Mouse (Mus musculus) brown adipose tissue, adult 24 weeks (tissue): Measurements from ENCODE around the gene Fbxo41. TPM values are rescaled to one million over a fixed set of nuclear protein-coding genes. Genes with fewer than 3 reads are reported as not detected.
A peak's percentile ranks its signal among the peaks of the same experiment; 100 is the strongest.
"Not testable (repeated sequence)": the region's sequence is repeated elsewhere in the genome, so short reads cannot be mapped to it uniquely, and the experiment has no call there.

Source experiments
- H3K27ac ChIP-seq: fragments of 200-500 bp; replicated peaks from 2 replicates; pipeline ENCODE4 v1.5.1; 2012; ENCODE audit warnings: low read depth, mild to moderate bottlenecking, low read length
- H3K4me1 ChIP-seq: fragments of 200-500 bp; 2 replicates; pipeline ENCODE4 v1.6.1; 2012; ENCODE audit warnings: low read length, mixed read lengths; ENCODE audit not compliant: control insufficient read depth, insufficient read depth, insufficient read length
- H3K4me3 ChIP-seq: fragments of 200-500 bp; 2 replicates; pipeline ENCODE4 v1.5.1; 2012; ENCODE audit warnings: low read depth, mild to moderate bottlenecking, low read length, moderate library complexity; ENCODE audit not compliant: insufficient read depth
- polyA plus RNA-seq: library from polyadenylated mRNA; stranded (reverse); fragments of >200 nt; gene quantifications from 2 replicates; pipeline ENCODE4 v1.2.4, GENCODE M21; 2012; ENCODE audit not compliant: missing spikeins, insufficient read depth, insufficient read length

The Fbxo41 gene
- polyA plus RNA-seq, 1 experiment: not detected

- no peak overlapping the region for H3K4me3 ChIP-seq
Measured at GRCm38 (mm10) chr6:85477366-85477917, 25.4 kb downstream of the Fbxo41 start.

DNA sequence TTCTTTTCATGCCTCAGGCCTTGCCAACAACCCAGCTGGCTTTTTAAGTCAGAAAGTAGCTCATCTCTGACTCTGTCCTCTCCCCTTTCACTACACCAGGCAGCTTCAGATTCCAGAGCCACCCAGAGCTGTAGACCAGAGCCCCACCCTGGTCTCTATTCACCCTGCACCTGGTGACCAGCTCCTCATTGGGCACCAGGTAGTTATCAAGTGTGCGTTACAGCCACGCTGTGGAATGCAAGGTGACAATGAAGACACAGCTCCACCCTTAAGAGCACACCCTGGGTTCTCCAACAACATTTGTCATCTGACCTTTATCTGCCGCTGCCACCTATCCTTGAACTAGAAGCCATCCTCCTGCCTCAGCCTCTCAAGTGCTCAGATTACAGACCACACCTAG is 27.2 kb downstream of the Fbxo41 start:
- Histone ChIP-seq H3K4me3 (no peak overlapping the region), H3K4me1 (no peaks in the 10 kb centered on the region), H3K27ac (no peak overlapping the region)

More at GRCm38 (mm10) chr6:85477366-85477917, 25.4 kb downstream of the Fbxo41 start:
- H3K27ac ChIP-seq: no peak overlapping the region
- H3K4me1 ChIP-seq: no peaks in the 10 kb centered on the region

DNA sequence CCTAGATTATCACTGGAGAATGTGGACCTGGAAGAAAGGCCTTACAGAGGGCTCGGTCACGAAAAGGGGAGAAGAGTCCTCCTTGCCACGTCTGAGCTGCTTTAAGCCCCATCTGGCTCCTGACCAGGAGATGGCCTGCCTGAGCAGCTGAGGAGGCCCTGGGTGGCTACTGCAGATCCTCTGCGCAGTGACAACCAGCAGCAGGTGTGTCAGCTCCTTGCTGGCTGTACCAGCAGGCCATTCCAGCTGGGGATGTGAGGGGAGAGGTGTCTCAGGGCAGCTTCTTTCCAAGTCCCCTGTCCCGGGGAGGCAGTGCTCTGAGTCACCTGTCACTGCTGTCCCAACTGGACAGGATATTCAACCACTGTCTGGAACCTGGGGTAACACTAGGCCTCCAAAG is 30.3 kb downstream of the Fbxo41 start:
- H3K27ac ChIP-seq: no peak overlapping the region
- no peaks in the 10 kb centered on the region for H3K4me1 ChIP-seq
- H3K4me3 ChIP-seq: no peak overlapping the region

DNA sequence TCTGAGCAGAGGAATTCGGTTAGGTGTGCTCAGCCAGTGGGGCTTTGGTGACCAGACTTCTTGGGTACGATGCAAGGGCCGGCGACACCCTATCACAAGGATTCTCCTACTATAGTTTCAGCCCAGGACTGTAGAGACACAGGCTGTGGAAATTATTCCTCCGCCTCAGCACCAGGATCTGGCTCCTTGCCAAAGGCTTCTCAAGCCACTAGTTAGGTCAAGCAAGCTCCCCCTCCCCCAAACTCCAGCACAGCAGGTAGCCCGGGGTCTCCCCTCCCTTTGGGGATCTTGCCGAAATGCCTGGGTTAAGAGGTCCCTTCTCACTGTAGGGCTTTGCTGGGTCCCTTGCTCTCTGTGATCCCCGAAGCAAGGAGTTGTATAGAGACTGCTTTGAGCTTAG is 30.8 kb downstream of the Fbxo41 start:
- no peak overlapping the region for H3K27ac ChIP-seq
- H3K4me1 ChIP-seq: no peaks in the 10 kb centered on the region
- H3K4me3 ChIP-seq: no peak overlapping the region

DNA sequence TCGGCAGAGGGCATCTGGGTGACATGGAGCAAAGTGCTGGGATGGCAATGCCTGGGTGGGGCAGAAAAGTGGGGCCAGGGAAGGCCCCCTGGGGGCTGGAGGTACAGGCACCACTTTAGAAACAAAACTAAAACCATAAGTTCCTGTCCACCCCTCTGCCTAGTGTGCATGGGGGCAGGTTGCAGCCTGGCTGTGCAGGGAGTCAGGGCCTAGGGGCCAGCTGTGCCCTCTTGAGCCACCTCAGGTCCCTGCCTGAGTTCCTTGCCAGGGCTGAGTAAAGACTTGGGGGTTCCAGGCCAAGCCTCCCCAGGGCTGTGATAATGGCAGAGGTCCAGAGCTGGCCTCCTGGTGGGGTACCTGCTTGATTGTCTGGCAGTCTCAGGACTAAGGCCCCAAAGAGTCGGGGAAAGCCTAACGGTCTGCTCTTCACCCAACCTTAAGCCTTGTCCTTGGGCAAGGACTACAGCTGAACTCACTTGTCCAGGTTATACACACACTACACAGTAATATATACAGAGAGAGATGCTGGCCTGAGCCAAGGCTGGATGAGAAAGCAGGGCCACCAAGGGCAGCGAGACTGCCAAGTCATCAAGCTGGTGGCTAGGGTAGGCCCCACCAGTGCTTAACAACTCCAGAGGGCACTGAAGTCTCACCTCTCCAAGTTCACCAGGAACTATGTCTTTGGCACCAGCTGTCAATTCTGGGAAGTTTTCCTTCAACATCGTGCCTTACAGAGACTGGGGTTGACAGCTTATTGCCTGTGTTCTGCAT is 32.9 kb downstream of the Fbxo41 start:
- Histone ChIP-seq H3K4me3 (no peak overlapping the region), H3K4me1 (no peaks in the 10 kb centered on the region), H3K27ac (no peak overlapping the region)

GRCm38 (mm10) chr6:85465381-85465780 is 37.4 kb downstream of the Fbxo41 start:
- Histone ChIP-seq H3K27ac (no peak overlapping the region), H3K4me3 (no peak overlapping the region), H3K4me1 (no peaks in the 10 kb centered on the region)

GRCm38 (mm10) chr6:85459621-85460020 is 43.2 kb downstream of the Fbxo41 start:
- Histone ChIP-seq H3K27ac (no peak overlapping the region), H3K4me3 (no peak overlapping the region), H3K4me1 (no peaks in the 10 kb centered on the region)

- Histone ChIP-seq H3K4me3 (peak overlapping the region; percentile 93), H3K27ac (no peak overlapping the region), H3K4me1 (peaks cover 5% of the 10 kb centered on the region; the same call in 1 of the 2 replicates)
Measured at GRCm38 (mm10) chr6:85452816-85453215, 50.0 kb downstream of the Fbxo41 start.

- peaks cover 5% of the 10 kb centered on the region; the same call in 1 of the 2 replicates for H3K4me1 ChIP-seq
- peak overlapping the region; percentile 93 for H3K4me3 ChIP-seq
- peak overlapping the region; percentile 68 for H3K27ac ChIP-seq
Measured at GRCm38 (mm10) chr6:85452411-85452665, 50.5 kb downstream of the Fbxo41 start.

GRCm38 (mm10) chr6:85451664-85452410 is 51.0 kb downstream of the Fbxo41 start, which contains the start of gene Pradc1:
TSS of gene Pradc1 (minus strand) at chr6:85451970.
- H3K4me3 ChIP-seq: peak within 1 kb of the TSS; percentile 93
- H3K27ac ChIP-seq: peak within 1 kb of the TSS; percentile 73
- peaks cover 5% of the 10 kb centered on the region; the same call in 1 of the 2 replicates for H3K4me1 ChIP-seq

DNA sequence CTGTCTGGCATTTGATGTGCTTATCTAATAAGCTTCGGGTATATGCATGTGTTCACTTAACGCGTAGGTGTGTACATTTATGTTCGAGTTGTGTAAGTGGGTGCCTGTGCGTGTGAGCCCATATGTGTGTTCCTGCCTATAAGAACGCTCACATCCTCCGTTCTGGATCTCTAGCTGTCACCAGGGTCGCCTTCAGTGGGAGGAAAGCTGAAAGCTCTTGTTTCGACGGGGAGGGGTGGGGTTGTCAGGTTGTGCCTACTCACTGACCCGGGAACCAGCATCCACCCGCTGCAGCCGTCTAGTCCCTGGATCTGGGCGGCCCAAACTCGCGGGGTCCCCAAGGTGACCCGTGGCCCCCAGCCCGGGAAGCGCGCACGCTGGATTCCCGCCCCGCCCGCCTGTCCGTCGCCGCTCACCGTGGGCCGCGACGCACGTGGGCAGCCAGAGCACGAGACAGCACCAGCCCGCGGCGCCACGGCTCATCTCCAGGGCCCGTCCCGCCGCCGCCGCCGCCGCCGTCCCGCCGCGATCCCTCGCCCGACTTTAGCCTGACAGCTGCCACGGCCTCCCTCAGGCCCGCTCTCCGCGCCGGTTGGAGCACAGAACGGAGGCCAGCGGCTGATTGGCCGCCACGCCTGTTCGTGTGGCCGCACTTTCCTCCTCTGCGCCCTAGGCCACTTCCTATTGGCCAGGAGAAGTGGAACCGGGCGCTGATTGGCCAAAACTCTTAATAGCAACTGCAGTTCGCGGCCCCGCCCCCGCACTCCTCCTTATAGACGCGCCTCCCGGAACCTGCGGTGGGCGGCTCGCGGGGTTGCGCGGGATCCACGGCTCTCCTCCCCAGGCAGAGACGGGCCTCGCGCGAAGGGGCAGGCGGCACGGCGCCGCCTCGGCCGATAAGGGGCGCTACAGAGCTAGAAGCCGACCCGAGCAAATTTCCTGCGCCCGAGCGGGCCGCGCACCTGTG is 51.8 kb downstream of the Fbxo41 start, which contains the start of gene Cct7:
Gene Cct7 (plus strand): TSS at position 818 of the 967 bp plus-strand sequence.
- H3K4me3 ChIP-seq: peak within 1 kb of the TSS; percentile 93
- H3K27ac ChIP-seq: peak within 1 kb of the TSS; percentile 73
- peaks cover 5% of the 10 kb centered on the region; the same call in 1 of the 2 replicates for H3K4me1 ChIP-seq

DNA sequence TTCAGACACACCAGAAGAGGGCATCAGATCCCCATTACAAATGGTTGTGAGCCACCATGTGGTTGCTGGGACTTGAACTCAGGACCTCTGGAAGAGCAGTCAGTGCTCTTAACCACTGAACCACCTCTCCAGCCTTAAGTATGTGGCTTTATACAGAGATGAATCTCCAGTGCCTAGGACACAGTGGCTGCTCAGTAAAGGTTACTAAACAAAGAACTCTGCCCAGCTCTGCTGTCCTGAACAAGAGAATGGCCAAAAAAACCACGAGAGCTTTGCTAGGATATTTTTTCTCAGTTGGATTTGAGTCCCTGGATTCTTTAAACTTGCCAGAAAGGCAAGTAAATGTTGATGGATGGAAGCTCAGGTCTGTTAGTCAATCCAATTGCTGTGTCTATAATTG is 52.7 kb downstream of the Fbxo41 start:
- H3K27ac ChIP-seq, H3K4me1 ChIP-seq, H3K4me3 ChIP-seq: not testable (repeated sequence)

DNA sequence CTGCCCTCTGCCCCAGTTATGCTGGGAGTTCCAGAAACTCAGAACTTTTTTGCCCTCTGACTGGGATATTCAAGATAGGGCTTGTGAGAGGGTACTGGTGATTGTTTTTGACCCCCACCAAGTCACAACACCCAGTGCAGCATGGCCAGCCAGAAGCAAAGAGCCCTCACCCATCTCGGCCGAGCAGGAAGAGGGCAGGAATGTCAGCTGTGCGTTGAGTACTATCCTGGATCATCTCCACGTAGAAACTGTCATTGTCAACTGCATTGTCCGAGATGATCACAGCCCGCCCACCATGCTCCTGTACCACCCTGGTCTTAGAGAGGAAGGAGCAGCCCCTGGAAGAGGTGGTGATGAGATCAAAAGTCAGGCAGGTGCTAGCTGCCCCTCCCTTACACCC is 55.4 kb downstream of the Fbxo41 start:
- Histone ChIP-seq H3K27ac (no peak overlapping the region), H3K4me1 (no peaks in the 10 kb centered on the region; the same call in 1 of the 2 replicates), H3K4me3 (no peak overlapping the region)

- no peaks in the 10 kb centered on the region; the same call in 1 of the 2 replicates for H3K4me1 ChIP-seq
- H3K27ac ChIP-seq: no peak overlapping the region
- no peak overlapping the region for H3K4me3 ChIP-seq
Measured at GRCm38 (mm10) chr6:85445286-85445685, 57.5 kb downstream of the Fbxo41 start.
